Mouse (Mus musculus) cerebellum, postnatal 25 days (tissue): ENCODE results near the gene Wnk4.

Source experiments
- DNase-seq, 2 experiments: peaks; one replicate each; pipeline ENCODE4 v3.0.0; 2021; ENCODE audit warnings: mixed read lengths in 2 of 2

Wnk4 gene

GRCm38 (mm10) chr11:101245855-101246701, 14.3 kb upstream of the Wnk4 start, which contains the start of gene Ramp2:
TSS of gene Ramp2 (plus strand) at chr11:101246028.
- peak; percentile 25 to 45 for DNase-seq

- no peak for DNase-seq
Measured at GRCm38 (mm10) chr11:101246702-101247012, 13.7 kb upstream of the Wnk4 start.

GRCm38 (mm10) chr11:101247521-101248030, 12.8 kb upstream of the Wnk4 start:
- DNase-seq = no peak

- peak; percentile 55 to 73 for DNase-seq
Measured at GRCm38 (mm10) chr11:101248258-101248994, 11.9 kb upstream of the Wnk4 start.

- no peak for DNase-seq
Measured at GRCm38 (mm10) chr11:101251031-101251430, 9.3 kb upstream of the Wnk4 start.

- no peak for DNase-seq
Measured at GRCm38 (mm10) chr11:101252941-101253340, 7.4 kb upstream of the Wnk4 start.

GRCm38 (mm10) chr11:101253613-101254389, 6.6 kb upstream of the Wnk4 start, which contains the start of gene Vps25:
TSS of gene Vps25 (plus strand) at chr11:101253707.
- peak; percentile 86 to 90 for DNase-seq

GRCm38 (mm10) chr11:101255826-101256775, 4.3 kb upstream of the Wnk4 start:
- DNase-seq = no peak

- DNase-seq = no peak
Measured at GRCm38 (mm10) chr11:101259261-101259712, 1.1 kb upstream of the Wnk4 start.

GRCm38 (mm10) chr11:101260826-101261380, 536 bp downstream of the Wnk4 start:
- no peak for DNase-seq

GRCm38 (mm10) chr11:101262272-101262967, 2.1 kb downstream of the Wnk4 start:
- no peak for DNase-seq

- DNase-seq = no peak
Measured at GRCm38 (mm10) chr11:101263138-101263988, 3.0 kb downstream of the Wnk4 start.

- no peak for DNase-seq
Measured at GRCm38 (mm10) chr11:101263989-101264280, 3.6 kb downstream of the Wnk4 start.

- DNase-seq = no peak
Measured at GRCm38 (mm10) chr11:101264954-101265471, 4.6 kb downstream of the Wnk4 start.

GRCm38 (mm10) chr11:101265906-101266305, 5.5 kb downstream of the Wnk4 start:
- no peak for DNase-seq

GRCm38 (mm10) chr11:101269577-101270116, 9.3 kb downstream of the Wnk4 start:
- DNase-seq = peak; percentile 39 to 64

- DNase-seq = no peak
Measured at GRCm38 (mm10) chr11:101272446-101272845, 12.1 kb downstream of the Wnk4 start.

GRCm38 (mm10) chr11:101275309-101275708, 14.9 kb downstream of the Wnk4 start:
- DNase-seq = no peak
